Mouse (Mus musculus): ENCODE measurements around the gene Fam122b. TPM values are rescaled to one million over a fixed set of nuclear protein-coding genes. Genes with fewer than 3 reads are reported as not detected.

Gene Fam122b
- total RNA-seq, 1 experiment from 2014 or later: 7.6 TPM

DNA sequence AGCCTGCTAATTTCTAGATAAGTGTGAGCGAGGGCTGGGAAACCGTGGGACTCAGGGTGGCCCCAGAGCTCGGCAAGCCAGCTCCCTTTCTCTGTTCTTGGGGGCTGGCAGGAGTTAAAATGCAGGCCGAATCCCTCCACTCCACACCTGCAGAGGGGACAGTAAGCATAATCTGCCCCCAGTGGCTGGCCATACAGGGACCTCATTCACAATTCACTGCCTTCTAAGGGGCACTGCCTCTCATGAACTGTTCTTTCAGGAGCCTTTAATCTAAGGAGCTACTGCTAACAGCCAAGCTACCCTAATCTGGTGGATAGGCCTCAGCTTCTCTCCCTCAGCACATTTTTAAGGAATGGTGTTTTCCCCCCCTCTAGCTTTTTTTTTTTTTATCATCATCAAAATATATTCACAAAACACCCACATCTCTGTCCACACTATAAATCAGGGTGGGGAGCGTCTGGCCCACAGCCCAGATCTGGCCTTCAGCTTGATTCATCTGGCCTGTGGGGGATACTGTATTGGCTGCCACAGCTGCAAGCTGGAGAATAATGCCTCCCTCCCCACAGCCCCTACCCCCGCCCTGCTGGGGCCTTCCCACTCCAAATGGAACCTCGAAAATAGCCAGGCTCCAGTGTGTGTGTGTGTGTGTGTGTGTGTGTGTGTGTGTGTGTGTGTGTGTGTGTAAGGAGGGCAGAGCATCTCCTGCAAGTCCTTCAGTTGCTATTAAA is 57.7 kb downstream of the Fam122b start:
- ATAC-seq (replicated peaks in 1 of 2; ENCODE audit: insufficient read depth in 1 of 2, low FRiP score in 2 of 2, low TSS enrichment in 1 of 2, low read depth in 1 of 2, poor library complexity in 2 of 2, severe bottlenecking in 2 of 2): no peak

DNA sequence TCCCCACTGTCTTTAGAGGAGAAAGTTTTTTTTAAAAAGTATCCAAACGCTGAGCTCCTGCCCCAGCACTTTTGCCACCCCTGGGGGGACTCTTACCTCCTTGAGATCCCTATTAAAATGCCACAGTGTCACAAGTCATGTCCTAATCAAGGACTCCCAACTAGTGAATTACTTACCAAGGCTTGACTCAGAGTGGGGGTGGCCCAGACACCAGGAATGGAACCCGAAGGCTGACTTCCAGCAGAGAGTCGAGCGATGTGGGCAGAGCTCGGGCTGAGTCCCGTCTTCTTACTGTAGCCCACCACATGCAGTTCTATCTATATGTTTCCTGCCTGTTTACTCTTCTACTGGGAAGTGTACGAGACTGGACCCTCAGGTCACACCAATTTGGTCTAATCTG is 60.2 kb downstream of the Fam122b start:
- no peak for ATAC-seq (replicated peaks in 1 of 2; ENCODE audit: insufficient read depth in 1 of 2, low FRiP score in 2 of 2, low TSS enrichment in 1 of 2, low read depth in 1 of 2, poor library complexity in 2 of 2, severe bottlenecking in 2 of 2)

DNA sequence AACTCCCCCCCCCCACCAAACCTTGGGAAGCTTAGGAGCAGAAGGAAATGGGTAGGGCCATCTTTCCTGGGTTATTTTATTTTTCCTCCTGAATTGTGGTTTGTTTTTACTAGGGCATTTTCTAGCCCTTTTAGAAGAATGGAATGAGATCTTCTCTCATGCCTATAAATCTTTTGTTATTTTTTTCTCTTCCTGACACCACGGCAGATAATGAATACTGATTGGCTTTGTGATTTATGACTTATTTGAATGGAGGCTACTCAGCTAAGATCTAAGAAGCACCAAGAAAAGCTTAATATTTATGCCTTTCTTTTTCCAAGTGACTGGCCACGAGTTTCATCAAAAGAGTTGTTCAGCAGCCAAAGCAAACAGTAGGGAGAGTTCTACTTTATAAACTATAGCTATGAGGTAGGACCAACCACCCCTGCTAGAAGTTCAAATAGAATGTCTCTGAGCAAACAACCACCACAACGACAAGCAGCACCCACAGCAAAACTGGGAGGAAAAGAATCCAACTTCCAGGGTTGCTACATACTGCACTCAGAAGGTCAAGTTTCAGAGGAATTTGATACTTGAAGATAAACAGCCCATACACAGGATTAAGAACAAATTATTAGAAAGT is 64.8 kb downstream of the Fam122b start:
- ATAC-seq (replicated peaks in 1 of 2; ENCODE audit: insufficient read depth in 1 of 2, low FRiP score in 2 of 2, low TSS enrichment in 1 of 2, low read depth in 1 of 2, poor library complexity in 2 of 2, severe bottlenecking in 2 of 2): no peak

DNA sequence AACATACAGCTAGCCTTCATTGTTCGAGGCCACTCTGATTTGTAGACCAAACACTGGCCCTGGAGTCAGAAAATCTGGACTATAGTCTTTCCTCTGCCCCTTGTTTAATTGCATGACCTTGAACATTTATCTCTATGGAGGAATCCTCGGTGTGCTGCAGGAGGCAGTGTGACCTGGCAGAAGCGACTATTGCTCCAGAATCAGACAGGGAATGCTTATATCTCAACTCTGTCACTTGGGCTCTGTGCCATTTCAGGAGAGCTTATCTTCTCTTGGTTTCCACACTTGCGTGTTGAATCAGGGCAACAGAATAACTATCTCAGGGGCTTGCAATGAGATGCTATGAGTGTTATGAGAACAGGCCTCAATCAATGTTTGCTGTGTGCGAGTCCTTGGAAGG is 68.0 kb downstream of the Fam122b start:
- ATAC-seq (replicated peaks in 1 of 2; ENCODE audit: insufficient read depth in 1 of 2, low FRiP score in 2 of 2, low TSS enrichment in 1 of 2, low read depth in 1 of 2, poor library complexity in 2 of 2, severe bottlenecking in 2 of 2): no peak

GRCm38 (mm10) chrX:53197681-53198080 is 71.9 kb downstream of the Fam122b start:
- no peak for ATAC-seq (replicated peaks in 1 of 2; ENCODE audit: insufficient read depth in 1 of 2, low FRiP score in 2 of 2, low TSS enrichment in 1 of 2, low read depth in 1 of 2, poor library complexity in 2 of 2, severe bottlenecking in 2 of 2)

DNA sequence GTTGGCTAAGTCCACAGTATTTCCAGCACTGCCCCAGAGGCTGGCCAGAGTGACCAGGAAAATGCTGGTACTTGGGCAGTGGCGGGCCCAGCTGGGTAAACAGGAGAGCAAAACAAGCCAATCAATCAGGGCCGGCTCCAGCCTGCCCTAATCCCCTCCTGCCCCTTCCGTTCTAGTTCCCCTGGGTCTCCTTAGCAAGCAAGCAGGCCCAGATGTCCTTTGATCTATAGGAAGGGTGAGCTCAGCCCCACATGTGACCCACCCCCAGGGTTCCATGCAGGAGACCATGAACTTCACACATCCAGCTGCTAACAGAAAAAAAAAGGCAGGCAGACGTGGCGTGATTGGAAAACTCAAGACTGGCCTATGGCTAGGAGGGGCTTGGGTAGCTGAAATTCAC is 73.2 kb downstream of the Fam122b start:
- ATAC-seq (replicated peaks in 1 of 2; ENCODE audit: insufficient read depth in 1 of 2, low FRiP score in 2 of 2, low TSS enrichment in 1 of 2, low read depth in 1 of 2, poor library complexity in 2 of 2, severe bottlenecking in 2 of 2): no peak

Other genes starting within 250 kb of the Fam122b start
- gene Plac1, start 29.7 kb downstream of the Fam122b start, total RNA-seq (2017): not detected in 2 replicates
- gene Fam122c, start 3.6 kb upstream of the Fam122b start, total RNA-seq (2017): not detected in 2 replicates
- 21.0 and 23.7 TPM in 2 replicates for gene Mospd1, start 100.7 kb upstream of the Fam122b start, total RNA-seq (2017)
- gene Etd, start 165.1 kb upstream of the Fam122b start, total RNA-seq (2017): not detected in 2 replicates